Mouse (Mus musculus) embryonic facial prominence, embryonic 11.5 days (tissue): ENCODE results near the gene Amot. TPM values are rescaled to one million over a fixed set of nuclear protein-coding genes. Genes with fewer than 3 reads are reported as not detected.

Experiments
- ATAC-seq: fragments of 200-750 bp; cut with Nextera tagmentation; replicated peaks from 2 replicates; pipeline ENCODE4 v1.8.0; 2017; ENCODE audit warnings: low read depth; ENCODE audit not compliant: insufficient number of reproducible peaks, low FRiP score, low TSS enrichment
- DNase-seq: peaks from one replicate; pipeline ENCODE4 v3.0.0-alpha.2; 2015; ENCODE audit warnings: low spot score
- H3K27ac ChIP-seq: fragments of 300-500 bp; sonication (generic); replicated peaks from 2 replicates; pipeline ENCODE4 v1.5.1; 2014; ENCODE audit warnings: mild to moderate bottlenecking, low read depth, low read length, control low read depth
- H3K27me3 ChIP-seq: fragments of 300-500 bp; sonication (generic); 2 replicates; pipeline ENCODE4 v1.6.1; 2014; ENCODE audit warnings: mild to moderate bottlenecking, low read length, moderate library complexity, mixed read lengths; ENCODE audit not compliant: control insufficient read depth, insufficient read depth
- H3K36me3 ChIP-seq: fragments of 300-500 bp; sonication (generic); replicated peaks from 2 replicates; pipeline ENCODE4 v1.6.1; 2014; ENCODE audit warnings: low read depth, mild to moderate bottlenecking, low read length, moderate library complexity, mixed read lengths; ENCODE audit not compliant: control insufficient read depth, insufficient read depth
- H3K4me1 ChIP-seq: fragments of 300-500 bp; sonication (generic); 2 replicates; pipeline ENCODE4 v1.6.1; 2014; ENCODE audit warnings: low read length, mixed read lengths; ENCODE audit not compliant: control insufficient read depth, insufficient read depth
- H3K4me2 ChIP-seq: fragments of 300-500 bp; sonication (generic); 2 replicates; pipeline ENCODE4 v1.6.1; 2014; ENCODE audit warnings: low read depth, mild to moderate bottlenecking, control low read depth, low read length, moderate library complexity
- H3K4me3 ChIP-seq: fragments of 300-500 bp; sonication (generic); 2 replicates; pipeline ENCODE4 v1.5.1; 2014; ENCODE audit warnings: low read depth, low read length, control low read depth
- H3K9ac ChIP-seq: fragments of 300-500 bp; sonication (generic); replicated peaks from 2 replicates; pipeline ENCODE4 v1.6.1; 2014; ENCODE audit warnings: mild to moderate bottlenecking, control low read depth, low read length
- H3K9me3 ChIP-seq: fragments of 300-500 bp; sonication (generic); replicated peaks from 2 replicates; pipeline ENCODE4 v1.6.1; 2016; ENCODE audit warnings: mild to moderate bottlenecking, low read length, inconsistent platforms, mixed read lengths; ENCODE audit not compliant: control insufficient read depth
- WGBS: fragments of 180-500 bp; shearing (Covaris S2); extraction: QIAGEN DNeasy Blood & Tissue Kit; methylation state at CpG from one replicate; pipeline ENCODE4 v1.1.7; 2014; 5-methylcytosine and 5-hydroxymethylcytosine counted together
- polyA plus RNA-seq: library from polyadenylated mRNA; unstranded; fragments of >200 nt; fragmentation: Nextera tagmentation; extraction: Ambion mirVana; gene quantifications from 2 replicates; pipeline ENCODE4 v1.2.1, GENCODE M21; 2014

The Amot gene
- polyA plus RNA-seq, 1 experiment from 2014 or later = 48.1 TPM

DNA sequence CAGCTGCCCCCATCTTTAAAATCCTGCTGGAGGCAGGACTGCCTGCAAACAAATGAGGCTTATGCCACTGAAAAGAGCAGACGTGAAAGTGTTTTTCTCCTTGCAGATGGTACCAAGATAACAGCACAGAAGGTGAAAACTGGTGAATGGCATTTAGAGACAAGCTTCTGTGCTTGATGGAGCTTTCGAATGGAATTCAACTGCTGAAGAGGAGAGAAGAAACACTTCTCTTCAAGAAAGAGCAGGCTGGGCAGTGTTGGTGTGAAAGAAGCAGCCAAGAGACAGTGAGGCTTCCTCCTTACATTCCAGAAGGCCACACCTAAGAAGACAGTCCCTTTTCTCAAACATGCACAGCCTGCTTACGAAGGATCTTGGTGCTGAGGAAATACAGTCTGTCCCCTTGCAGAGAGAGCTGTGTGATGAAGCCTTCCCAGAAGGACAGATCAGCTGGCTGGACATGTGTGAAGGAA lies 27.2 kb downstream of the Amot start:
- H3K36me3 ChIP-seq = no peaks in the 10 kb centered on the region
- H3K9me3 ChIP-seq = no peaks in the 10 kb centered on the region
- 76% methylated on average over 3 of the region's 3 CpGs for WGBS
- no peak overlapping the region for H3K27ac ChIP-seq
- ATAC-seq (no peak), DNase-seq (no peak)
- H3K4me2 ChIP-seq = no peak overlapping the region
- H3K27me3 ChIP-seq = no peaks in the 10 kb centered on the region
- no peak overlapping the region for H3K9ac ChIP-seq
- H3K4me3 ChIP-seq = no peak overlapping the region
- no peaks in the 10 kb centered on the region for H3K4me1 ChIP-seq

DNA sequence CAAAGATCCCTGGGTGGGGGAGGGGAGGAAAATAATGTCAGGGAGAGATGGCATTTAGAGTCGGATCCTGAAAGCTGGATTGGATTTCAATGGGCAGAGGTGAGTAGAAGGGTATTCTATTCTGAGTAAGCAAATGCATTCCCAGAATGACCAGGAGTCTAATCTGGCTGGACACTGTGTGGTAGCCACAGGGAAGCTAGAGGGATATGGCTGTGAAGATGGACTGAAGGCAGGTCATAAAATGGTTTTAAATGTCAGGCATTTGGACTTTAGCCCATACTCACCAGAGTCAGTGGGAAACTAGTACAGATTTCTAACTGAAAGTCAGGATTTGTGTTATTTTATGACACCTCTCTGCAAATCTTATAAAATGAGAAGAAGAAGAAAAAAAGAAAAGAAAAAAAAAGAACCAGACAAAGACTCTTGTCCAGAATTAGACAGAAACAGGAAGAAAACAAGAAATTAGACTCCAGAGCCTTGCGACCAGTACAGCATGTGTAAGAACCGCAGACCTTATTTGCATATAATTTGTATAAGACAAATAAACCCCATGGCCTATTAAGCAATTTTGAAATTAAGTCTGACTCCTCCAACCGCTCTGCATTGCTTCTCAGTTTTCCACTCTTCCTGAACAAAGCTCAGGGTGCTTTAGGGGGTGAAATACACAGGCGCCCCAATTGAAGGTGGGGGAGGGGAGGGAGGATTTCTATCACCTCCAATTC lies 27.8 kb downstream of the Amot start:
- H3K4me2 ChIP-seq = no peak overlapping the region
- ATAC-seq = no peak
- H3K27me3 ChIP-seq = no peaks in the 10 kb centered on the region
- WGBS = 60% methylated on average over 5 of the region's 5 CpGs
- no peak overlapping the region for H3K9ac ChIP-seq
- H3K36me3 ChIP-seq = no peaks in the 10 kb centered on the region
- DNase-seq = no peak
- no peaks in the 10 kb centered on the region for H3K4me1 ChIP-seq
- H3K9me3 ChIP-seq = no peaks in the 10 kb centered on the region
- no peak overlapping the region for H3K4me3 ChIP-seq
- H3K27ac ChIP-seq = no peak overlapping the region

DNA sequence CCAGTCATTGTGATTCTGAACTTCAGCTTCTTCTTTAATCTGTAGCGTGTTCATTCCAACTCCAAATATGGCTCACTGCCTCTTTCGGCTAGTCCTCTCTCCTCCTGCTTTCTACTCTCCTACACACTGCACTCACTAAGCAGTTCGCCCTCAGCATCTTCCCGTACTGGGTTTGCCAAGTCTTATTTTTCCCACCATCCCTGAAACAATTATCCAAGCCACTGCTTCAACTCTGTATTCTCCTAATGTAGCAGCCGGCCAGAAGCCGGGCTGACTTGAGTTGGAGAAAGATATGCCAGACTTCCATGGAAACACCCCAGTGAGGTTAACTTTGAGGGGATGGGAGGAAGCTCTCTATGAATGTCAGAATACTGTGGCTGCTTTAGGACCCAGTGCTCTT lies 36.7 kb downstream of the Amot start:
- WGBS = 90% methylated on average over 6 of the region's 6 CpGs
- no peak for DNase-seq

DNA sequence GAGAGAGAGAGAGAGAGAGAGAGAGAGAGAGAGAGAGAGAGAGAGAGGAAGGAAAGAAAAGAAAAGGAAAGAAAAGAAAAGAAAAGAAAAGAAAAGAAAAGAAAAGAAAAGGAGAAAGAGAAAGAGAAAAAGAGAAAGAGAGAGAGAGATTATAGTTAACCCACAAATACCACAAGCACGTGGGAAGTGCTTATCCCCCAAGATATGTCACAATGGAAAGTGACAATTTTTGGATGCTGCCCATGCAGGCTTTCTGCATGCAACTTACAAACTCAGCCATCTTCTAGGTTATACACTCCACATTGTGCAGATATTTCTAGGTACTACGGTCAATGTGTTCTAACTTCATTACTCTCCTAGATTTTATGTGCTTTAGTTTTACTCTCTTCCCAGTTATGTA lies 41.5 kb downstream of the Amot start:
- H3K4me1 ChIP-seq = no peaks in the 10 kb centered on the region
- no peak overlapping the region for H3K27ac ChIP-seq
- no peak overlapping the region for H3K4me3 ChIP-seq
- no peaks in the 10 kb centered on the region for H3K27me3 ChIP-seq
- no peak overlapping the region for H3K9ac ChIP-seq
- H3K4me2 ChIP-seq = no peak overlapping the region
- no peak for DNase-seq
- WGBS = 90% methylated on average over 2 of the region's 2 CpGs
- H3K9me3 ChIP-seq = no peaks in the 10 kb centered on the region
- ATAC-seq = no peak
- no peaks in the 10 kb centered on the region for H3K36me3 ChIP-seq

More for the DNA sequence above, 36.7 kb downstream of the Amot start:
- H3K27me3 ChIP-seq = no peaks in the 10 kb centered on the region
- H3K4me2 ChIP-seq = no peak overlapping the region
- H3K36me3 ChIP-seq = no peaks in the 10 kb centered on the region
- H3K4me3 ChIP-seq = no peak overlapping the region
- H3K27ac ChIP-seq = no peak overlapping the region
- no peak overlapping the region for H3K9ac ChIP-seq
- no peaks in the 10 kb centered on the region for H3K4me1 ChIP-seq
- no peak for ATAC-seq
- no peaks in the 10 kb centered on the region for H3K9me3 ChIP-seq

DNA sequence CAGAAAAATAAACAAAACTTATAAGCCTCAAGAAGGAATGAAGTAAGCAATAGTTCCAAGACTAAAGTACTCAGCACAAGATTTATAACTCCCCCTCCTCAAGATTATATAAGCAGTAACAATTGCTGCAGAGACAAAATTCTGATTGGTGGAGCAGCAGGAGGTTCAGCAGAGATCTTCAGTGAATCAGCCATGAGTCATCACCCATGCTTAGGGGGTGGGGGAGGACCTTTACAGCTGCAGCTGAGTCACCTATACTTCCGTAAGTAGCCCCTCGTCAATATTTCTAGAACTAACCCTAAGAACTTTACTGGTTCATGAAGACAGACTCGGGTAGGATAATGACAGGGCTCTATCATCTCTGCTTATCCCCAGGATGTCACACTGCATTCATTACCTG lies 43.6 kb downstream of the Amot start:
- no peak overlapping the region for H3K27ac ChIP-seq
- no peaks in the 10 kb centered on the region for H3K4me1 ChIP-seq
- 89% methylated on average over 3 of the region's 3 CpGs for WGBS
- no peaks in the 10 kb centered on the region for H3K36me3 ChIP-seq
- no peak for ATAC-seq
- DNase-seq = no peak
- no peak overlapping the region for H3K9ac ChIP-seq
- no peaks in the 10 kb centered on the region for H3K27me3 ChIP-seq
- no peaks in the 10 kb centered on the region for H3K9me3 ChIP-seq
- no peak overlapping the region for H3K4me3 ChIP-seq
- no peak overlapping the region for H3K4me2 ChIP-seq

DNA sequence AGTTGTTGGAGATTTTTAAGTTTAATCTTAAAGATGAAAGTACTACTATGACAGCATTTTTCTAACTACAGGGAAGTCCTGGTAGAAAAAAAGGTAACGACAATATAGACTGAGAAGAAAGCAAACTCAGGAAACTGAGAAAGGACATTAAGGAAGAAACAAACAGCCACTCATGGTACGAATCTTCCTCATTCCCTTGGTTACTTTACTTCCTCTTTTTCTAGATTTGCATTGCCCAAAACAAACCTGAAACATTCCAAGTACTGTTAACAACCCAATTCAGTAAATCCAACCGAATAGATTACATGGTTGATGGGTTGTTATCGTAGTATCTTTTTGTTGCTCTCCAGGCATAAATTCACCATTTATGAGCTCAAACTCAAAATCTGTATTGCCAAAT lies 48.7 kb downstream of the Amot start:
- no peaks in the 10 kb centered on the region for H3K4me1 ChIP-seq
- ATAC-seq = no peak
- no peak for DNase-seq
- 85% methylated on average over 4 of the region's 4 CpGs for WGBS
- no peak overlapping the region for H3K4me3 ChIP-seq
- H3K9ac ChIP-seq = no peak overlapping the region
- no peaks in the 10 kb centered on the region for H3K9me3 ChIP-seq
- H3K4me2 ChIP-seq = no peak overlapping the region
- no peaks in the 10 kb centered on the region for H3K36me3 ChIP-seq
- H3K27me3 ChIP-seq = no peaks in the 10 kb centered on the region
- H3K27ac ChIP-seq = no peak overlapping the region

DNA sequence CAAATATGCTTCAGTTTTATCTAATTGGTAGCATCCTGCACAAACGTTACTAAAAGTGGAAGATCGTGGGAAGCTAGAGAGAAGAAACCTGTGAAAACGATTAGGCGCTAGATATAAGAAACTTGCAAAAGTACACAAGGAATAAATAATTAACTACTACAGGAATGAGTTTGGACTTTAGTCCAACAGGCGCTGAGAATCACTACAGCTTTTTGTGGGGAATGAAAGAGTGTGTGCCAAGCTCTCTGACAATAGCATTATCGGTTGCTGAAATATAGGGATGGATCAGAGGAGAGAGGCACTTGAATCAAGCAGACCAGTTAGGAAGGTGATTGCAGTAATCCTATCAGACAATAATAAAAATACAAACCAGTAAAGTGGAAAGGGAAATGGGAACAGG lies 49.4 kb downstream of the Amot start:
- DNase-seq (no peak), ATAC-seq (no peak)
- Histone ChIP-seq H3K9me3 (no peaks in the 10 kb centered on the region), H3K4me3 (no peak overlapping the region), H3K4me2 (no peak overlapping the region), H3K9ac (no peak overlapping the region), H3K36me3 (no peaks in the 10 kb centered on the region), H3K4me1 (no peaks in the 10 kb centered on the region), H3K27me3 (no peaks in the 10 kb centered on the region), H3K27ac (no peak overlapping the region)
- 89% methylated on average over 6 of the region's 6 CpGs for WGBS

DNA sequence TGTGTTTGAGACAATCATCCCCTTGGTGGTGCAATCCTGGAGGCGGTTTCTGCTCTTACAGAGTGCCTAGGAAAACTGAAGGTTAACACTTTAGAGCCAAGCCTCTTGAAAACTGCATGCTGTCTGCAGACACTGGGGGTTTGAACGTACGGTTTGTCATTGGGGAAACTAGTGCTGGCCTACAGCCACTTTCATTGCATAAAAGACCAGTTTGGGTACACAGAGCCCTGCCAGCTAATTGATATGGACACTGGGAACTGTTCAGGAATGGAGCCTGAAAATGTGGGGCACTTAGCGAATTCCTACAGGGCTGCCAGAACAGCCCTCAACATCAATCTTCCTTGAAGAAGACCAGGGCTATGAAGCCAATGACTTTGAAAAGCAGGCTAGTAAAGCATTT lies 50.2 kb downstream of the Amot start:
- WGBS = 90% methylated on average over 4 of the region's 4 CpGs
- Histone ChIP-seq H3K4me2 (no peak overlapping the region), H3K9me3 (no peaks in the 10 kb centered on the region), H3K36me3 (no peaks in the 10 kb centered on the region), H3K4me3 (no peak overlapping the region), H3K27me3 (no peaks in the 10 kb centered on the region), H3K27ac (no peak overlapping the region), H3K4me1 (no peaks in the 10 kb centered on the region), H3K9ac (no peak overlapping the region)
- ATAC-seq (no peak), DNase-seq (no peak)
